Mouse (Mus musculus): ENCODE results near the gene Abhd11. TPM values are rescaled to one million over a fixed set of nuclear protein-coding genes. Genes with fewer than 3 reads are reported as not detected.

The Abhd11 gene
- polyA plus RNA-seq, 1 experiment = 48.4 TPM

- Histone ChIP-seq H3K36me3 (ENCODE audit: control insufficient read depth, insufficient read depth, low read length, poor library complexity, severe bottlenecking) (no peaks in the 10 kb centered on the region), H3K9me3 (replicated peaks; ENCODE audit: control insufficient read depth, insufficient read depth, low read length, poor library complexity, severe bottlenecking) (no peaks in the 10 kb centered on the region), H3K27ac (ENCODE audit: insufficient read depth, low read length) (no peak within 1 kb of the TSS), H3K4me3 (ENCODE audit: low read depth, low read length) (peak within 1 kb of the TSS; percentile 71), H3K9ac (ENCODE audit: low read depth, poor library complexity, severe bottlenecking) (peak within 1 kb of the TSS; percentile 78), H3K4me1 (ENCODE audit: control insufficient read depth, insufficient read depth, low read length) (no peaks in the 10 kb centered on the region), H3K27me3 (ENCODE audit: control insufficient read depth, insufficient read depth, low read length, poor library complexity, severe bottlenecking) (no peaks in the 10 kb centered on the region)
- TF ChIP-seq EP300 (IDR thresholded peaks at IDR 0.05; ENCODE audit: insufficient read depth, low read depth, low read length) = no peak
- peak; percentile 45 for TF ChIP-seq POLR2A (IDR thresholded peaks at IDR 0.05; ENCODE audit: insufficient read depth, low read length)
These were observed 14.6 kb downstream of the Abhd11 start, which contains the start of gene Stx1a for GRCm38 (mm10) chr5:135023344-135024173. Stx1a (plus strand) TSS chr5:135023482.

GRCm38 (mm10) chr5:135024665-135025224, 15.8 kb downstream of the Abhd11 start:
- no peak for TF ChIP-seq EP300 (IDR thresholded peaks at IDR 0.05; ENCODE audit: insufficient read depth, low read depth, low read length)
- no peak for TF ChIP-seq CTCF (IDR thresholded peaks at IDR 0.05; ENCODE audit: low read depth, low read length)
- no peak for TF ChIP-seq POLR2A (IDR thresholded peaks at IDR 0.05; ENCODE audit: insufficient read depth, low read length)
- H3K9ac ChIP-seq (ENCODE audit: low read depth, poor library complexity, severe bottlenecking) = no peak overlapping the region
- H3K4me1 ChIP-seq (ENCODE audit: control insufficient read depth, insufficient read depth, low read length) = no peaks in the 10 kb centered on the region
- H3K27me3 ChIP-seq (ENCODE audit: control insufficient read depth, insufficient read depth, low read length, poor library complexity, severe bottlenecking) = no peaks in the 10 kb centered on the region
- H3K4me3 ChIP-seq (ENCODE audit: low read depth, low read length) = no peak overlapping the region
- no peaks in the 10 kb centered on the region for H3K9me3 ChIP-seq (replicated peaks; ENCODE audit: control insufficient read depth, insufficient read depth, low read length, poor library complexity, severe bottlenecking)
- no peak overlapping the region for H3K27ac ChIP-seq (ENCODE audit: insufficient read depth, low read length)
- H3K36me3 ChIP-seq (ENCODE audit: control insufficient read depth, insufficient read depth, low read length, poor library complexity, severe bottlenecking) = no peaks in the 10 kb centered on the region

GRCm38 (mm10) chr5:135025899-135026298, 16.9 kb downstream of the Abhd11 start:
- H3K4me3 ChIP-seq (ENCODE audit: low read depth, low read length) = no peak overlapping the region
- no peak for TF ChIP-seq CTCF (IDR thresholded peaks at IDR 0.05; ENCODE audit: low read depth, low read length)
- no peak for TF ChIP-seq EP300 (IDR thresholded peaks at IDR 0.05; ENCODE audit: insufficient read depth, low read depth, low read length)
- TF ChIP-seq POLR2A (IDR thresholded peaks at IDR 0.05; ENCODE audit: insufficient read depth, low read length) = no peak
- H3K27ac ChIP-seq (ENCODE audit: insufficient read depth, low read length) = no peak overlapping the region
- no peaks in the 10 kb centered on the region for H3K27me3 ChIP-seq (ENCODE audit: control insufficient read depth, insufficient read depth, low read length, poor library complexity, severe bottlenecking)
- H3K9me3 ChIP-seq (replicated peaks; ENCODE audit: control insufficient read depth, insufficient read depth, low read length, poor library complexity, severe bottlenecking) = no peaks in the 10 kb centered on the region
- no peaks in the 10 kb centered on the region for H3K4me1 ChIP-seq (ENCODE audit: control insufficient read depth, insufficient read depth, low read length)
- H3K9ac ChIP-seq (ENCODE audit: low read depth, poor library complexity, severe bottlenecking) = no peak overlapping the region
- no peaks in the 10 kb centered on the region for H3K36me3 ChIP-seq (ENCODE audit: control insufficient read depth, insufficient read depth, low read length, poor library complexity, severe bottlenecking)

- Histone ChIP-seq H3K36me3 (ENCODE audit: control insufficient read depth, insufficient read depth, low read length, poor library complexity, severe bottlenecking) (no peaks in the 10 kb centered on the region), H3K4me1 (ENCODE audit: control insufficient read depth, insufficient read depth, low read length) (no peaks in the 10 kb centered on the region), H3K27me3 (ENCODE audit: control insufficient read depth, insufficient read depth, low read length, poor library complexity, severe bottlenecking) (no peaks in the 10 kb centered on the region), H3K9me3 (replicated peaks; ENCODE audit: control insufficient read depth, insufficient read depth, low read length, poor library complexity, severe bottlenecking) (no peaks in the 10 kb centered on the region), H3K27ac (ENCODE audit: insufficient read depth, low read length) (no peak overlapping the region), H3K4me3 (ENCODE audit: low read depth, low read length) (peak overlapping the region; percentile 25), H3K9ac (ENCODE audit: low read depth, poor library complexity, severe bottlenecking) (no peak overlapping the region)
- no peak for TF ChIP-seq CTCF (IDR thresholded peaks at IDR 0.05; ENCODE audit: low read depth, low read length)
- no peak for TF ChIP-seq EP300 (IDR thresholded peaks at IDR 0.05; ENCODE audit: insufficient read depth, low read depth, low read length)
- TF ChIP-seq POLR2A (IDR thresholded peaks at IDR 0.05; ENCODE audit: insufficient read depth, low read length) = no peak
These were observed 20.3 kb downstream of the Abhd11 start for GRCm38 (mm10) chr5:135029007-135029854.

- Histone ChIP-seq H3K9ac (ENCODE audit: low read depth, poor library complexity, severe bottlenecking) (no peak overlapping the region), H3K9me3 (replicated peaks; ENCODE audit: control insufficient read depth, insufficient read depth, low read length, poor library complexity, severe bottlenecking) (no peaks in the 10 kb centered on the region), H3K27me3 (ENCODE audit: control insufficient read depth, insufficient read depth, low read length, poor library complexity, severe bottlenecking) (no peaks in the 10 kb centered on the region), H3K4me3 (ENCODE audit: low read depth, low read length) (no peak overlapping the region), H3K36me3 (ENCODE audit: control insufficient read depth, insufficient read depth, low read length, poor library complexity, severe bottlenecking) (no peaks in the 10 kb centered on the region), H3K4me1 (ENCODE audit: control insufficient read depth, insufficient read depth, low read length) (no peaks in the 10 kb centered on the region), H3K27ac (ENCODE audit: insufficient read depth, low read length) (no peak overlapping the region)
- TF ChIP-seq CTCF (IDR thresholded peaks at IDR 0.05; ENCODE audit: low read depth, low read length) = no peak
- TF ChIP-seq EP300 (IDR thresholded peaks at IDR 0.05; ENCODE audit: insufficient read depth, low read depth, low read length) = no peak
- TF ChIP-seq POLR2A (IDR thresholded peaks at IDR 0.05; ENCODE audit: insufficient read depth, low read length) = no peak
These were observed 23.6 kb downstream of the Abhd11 start for GRCm38 (mm10) chr5:135032581-135032980.

Measured in ES-Bruce4 (cell line).